Mouse (Mus musculus) adrenal gland, adult 2 months (tissue): Measurements from ENCODE around the gene Omp. TPM values are rescaled to one million over a fixed set of nuclear protein-coding genes. Genes with fewer than 3 reads are reported as not detected.

Source experiments
- DNase-seq: peaks from one replicate; pipeline ENCODE4 v3.0.0; 2021
- polyA plus RNA-seq: library from polyadenylated mRNA; depleted of rRNA; stranded (reverse); fragments of >200 nt; gene quantifications from 2 replicates; pipeline ENCODE4 v1.2.3, GENCODE M21; 2012; rRNA removed
- total RNA-seq, 2 experiments: library from RNA; stranded (reverse); gene quantifications; 2 replicates each; pipeline ENCODE4 v1.2.3; 2021

Gene Omp
- total and polyA plus RNA-seq, 3 experiments, result 0.17 to 10.3 (median 5.7) TPM

DNA sequence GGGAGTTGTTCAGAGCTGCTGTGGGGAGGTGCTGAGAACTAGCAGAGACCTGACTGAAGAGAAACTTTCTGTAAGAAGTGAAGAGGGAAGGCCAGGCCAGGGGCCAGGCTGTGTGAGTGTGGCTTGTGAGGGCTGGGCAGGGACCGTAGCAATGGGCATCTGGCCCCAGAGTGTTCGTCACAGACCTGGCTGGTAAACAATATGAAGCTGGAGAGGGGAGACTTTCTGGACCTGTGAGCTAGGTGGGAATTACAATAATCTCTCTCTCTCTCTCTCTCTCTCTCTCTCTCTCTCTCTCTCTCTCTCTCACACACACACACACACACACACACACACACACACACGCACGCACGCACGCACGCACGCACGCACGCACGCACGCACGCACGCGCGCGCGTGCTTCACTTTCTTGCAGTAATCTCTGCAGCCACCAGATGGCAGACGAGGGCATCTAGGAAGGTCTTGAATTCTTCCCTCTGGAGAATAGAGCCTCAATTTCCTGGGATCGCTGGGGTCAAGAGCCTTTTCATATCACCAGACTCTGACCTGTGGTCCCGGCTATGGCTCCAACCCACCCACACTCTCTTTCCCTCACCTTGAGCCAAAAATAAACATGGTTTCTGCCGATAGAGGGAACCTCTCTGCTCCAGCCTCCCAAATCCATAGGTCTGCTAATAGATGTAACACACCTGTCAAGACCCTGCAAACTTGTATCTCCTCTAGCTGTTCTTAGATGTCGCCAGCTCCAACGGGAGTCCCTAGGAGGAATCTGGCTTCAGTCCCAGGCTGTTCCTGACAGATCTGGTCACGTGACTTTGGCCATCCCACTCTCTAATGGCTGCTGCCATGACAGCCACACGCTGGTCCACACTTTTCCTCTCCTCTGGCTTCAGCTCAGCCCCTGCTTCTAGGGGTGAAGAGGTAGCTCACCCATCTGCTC, 42.0 kb downstream of the Omp start:
- DNase-seq, result peak; percentile 80

GRCm38 (mm10) chr7:98102488-98102887, 42.8 kb downstream of the Omp start:
- DNase-seq, result no peak

- no peak for DNase-seq
These were observed 47.7 kb downstream of the Omp start for GRCm38 (mm10) chr7:98097557-98097956.

GRCm38 (mm10) chr7:98095852-98096251, 49.5 kb downstream of the Omp start:
- DNase-seq, result no peak

Other genes with a start within 250 kb of the Omp start
- not detected for gene Gdpd4, start 225.5 kb downstream of the Omp start, total RNA-seq
- gene Gdpd4, start 225.5 kb downstream of the Omp start, polyA plus RNA-seq, result not detected in 2 replicates
- gene Myo7a, start 26.0 kb downstream of the Omp start, total RNA-seq, result 100 to 1,000 TPM; 140 to 146 TPM
- 136 and 180 TPM in 2 replicates for gene Myo7a, start 26.0 kb downstream of the Omp start, polyA plus RNA-seq
- gene Capn5, start 32.8 kb upstream of the Omp start, total RNA-seq, result 1 to 10 TPM; 4.1 to 6.1 TPM
- 8.4 and 11.2 TPM in 2 replicates for gene Capn5, start 32.8 kb upstream of the Omp start, polyA plus RNA-seq
- under 1 TPM in 1 of 2 experiments, not detected in 1; 0.78 TPM for gene B3gnt6, start 54.0 kb upstream of the Omp start, total RNA-seq
- gene B3gnt6, start 54.0 kb upstream of the Omp start, polyA plus RNA-seq, result 0.19 and 0.20 TPM in 2 replicates
- gene Acer3, start 175.7 kb upstream of the Omp start, total RNA-seq, result 10 to 100 TPM; 10.7 to 22.0 TPM
- gene Acer3, start 175.7 kb upstream of the Omp start, polyA plus RNA-seq, result 1.2 and 1.3 TPM in 2 replicates
- 10 to 100 TPM; 22.4 to 41.5 TPM for gene Tsku, start 215.8 kb upstream of the Omp start, total RNA-seq
- gene Tsku, start 215.8 kb upstream of the Omp start, polyA plus RNA-seq, result 52.3 and 58.9 TPM in 2 replicates